Mouse (Mus musculus) induced T-regulatory cell, adult 2 months (primary cell): Measurements from ENCODE around the gene Dapl1.

Experiments used
- DNase-seq: peaks from one replicate; pipeline ENCODE4 v3.0.0-alpha.2; 2012; ENCODE audit warnings: low read depth

The Dapl1 gene

DNA sequence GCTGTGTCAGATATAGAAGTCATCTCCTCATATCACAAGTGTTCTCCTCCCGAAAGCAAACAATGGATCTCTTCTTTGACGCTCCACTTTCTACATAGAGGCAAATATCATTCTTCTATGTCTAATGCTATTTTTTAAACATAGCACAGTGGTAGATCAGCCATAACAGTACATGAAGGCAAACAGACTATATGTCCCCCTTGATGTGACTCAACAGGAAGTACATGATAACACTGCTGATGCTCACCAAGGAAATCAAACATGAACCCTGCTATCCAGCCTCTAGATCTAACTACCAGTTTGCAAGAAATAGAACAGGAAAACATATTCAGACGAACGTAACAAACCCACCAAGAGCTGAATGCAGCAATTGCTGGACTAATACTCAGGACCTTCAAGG lies 10.1 kb upstream of the Dapl1 start:
- DNase-seq, result peak; percentile 58

DNA sequence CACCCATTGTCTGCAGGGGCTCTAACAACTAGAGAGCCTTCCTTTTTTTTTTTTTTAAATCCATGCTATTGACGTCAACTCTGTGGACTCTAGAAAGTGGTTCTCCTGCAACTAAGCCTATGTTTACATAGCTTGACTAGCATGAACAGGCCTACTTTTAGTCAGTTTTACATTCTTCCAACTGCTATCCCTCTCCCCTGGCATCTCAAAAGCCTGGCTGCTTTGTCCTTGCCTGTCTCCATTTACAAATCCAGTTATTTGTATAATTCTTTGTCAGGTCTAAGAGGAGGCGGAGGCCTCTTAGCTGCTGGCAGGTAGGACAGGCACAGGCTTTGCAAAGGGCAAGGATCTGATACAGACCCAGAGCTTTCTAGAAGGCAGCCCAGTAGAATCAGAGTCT lies 627 bp downstream of the Dapl1 start:
- DNase-seq, result no peak

DNA sequence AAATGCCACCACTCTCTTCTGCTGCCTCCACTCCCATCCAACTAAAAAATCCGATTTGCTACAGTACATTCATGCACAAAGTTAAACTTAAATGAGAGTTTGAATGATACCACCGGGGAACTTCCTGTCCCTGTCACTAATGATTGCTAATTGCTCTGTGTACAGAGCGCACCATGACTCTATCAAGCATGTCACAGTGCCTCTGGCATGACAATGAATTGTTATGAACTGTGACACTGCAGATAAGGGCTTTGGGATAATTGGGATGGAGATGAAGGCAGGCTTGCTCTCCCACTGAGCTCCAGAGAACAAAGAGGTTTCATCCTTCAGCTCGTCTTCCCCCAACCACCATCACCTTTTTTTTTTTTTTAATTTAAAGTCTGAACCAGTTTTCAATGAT lies 1.2 kb downstream of the Dapl1 start:
- no peak for DNase-seq

DNA sequence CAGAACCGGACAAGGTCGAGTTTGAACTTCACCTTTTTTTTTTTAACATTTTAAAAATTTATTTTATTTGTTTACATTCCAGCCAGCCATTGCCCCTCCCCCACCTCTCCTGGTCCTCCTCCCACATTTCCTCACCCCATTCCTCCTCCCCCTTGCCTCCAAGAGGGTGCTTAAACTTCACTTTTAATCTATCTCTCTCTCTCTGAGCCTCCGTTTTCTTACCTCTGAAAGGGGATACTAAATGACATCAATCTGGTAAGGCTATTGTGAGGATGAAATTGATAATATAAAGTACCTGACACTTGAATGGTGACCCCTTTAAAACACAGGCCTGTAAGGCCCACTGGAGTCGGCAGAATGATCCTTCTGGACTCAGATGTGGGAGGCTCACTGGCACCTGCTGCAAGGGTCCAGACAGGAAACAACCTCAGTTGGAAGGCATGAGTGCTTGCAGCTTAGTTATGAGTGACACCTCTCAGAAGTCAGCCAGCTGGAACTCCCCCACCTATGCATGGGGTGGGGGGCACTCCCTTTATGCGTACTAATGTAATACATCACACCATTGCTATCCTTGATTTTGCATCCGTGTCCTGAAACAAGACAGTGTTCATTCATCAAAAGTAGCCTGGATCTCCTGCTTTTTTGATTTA lies 1.9 kb downstream of the Dapl1 start:
- no peak for DNase-seq

DNA sequence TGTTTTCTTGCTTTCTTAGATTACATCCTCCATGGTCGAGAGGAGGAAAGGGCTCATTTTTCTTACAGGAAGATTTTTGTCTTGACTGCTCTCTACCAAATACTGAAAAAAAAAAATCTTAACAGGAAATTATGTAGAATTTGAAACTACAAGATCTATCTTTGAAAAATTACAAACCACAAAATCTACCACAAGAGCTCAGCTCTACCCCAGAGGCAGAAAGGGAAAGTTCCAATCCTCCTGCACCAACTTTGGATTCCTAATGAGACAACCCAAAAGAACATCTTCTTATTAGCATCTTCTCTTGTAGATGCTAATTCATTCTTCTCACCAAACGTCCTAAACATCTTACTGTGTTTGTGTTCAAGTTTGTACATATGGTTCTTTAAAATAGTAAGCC lies 3.8 kb downstream of the Dapl1 start:
- DNase-seq, result peak; percentile 41

DNA sequence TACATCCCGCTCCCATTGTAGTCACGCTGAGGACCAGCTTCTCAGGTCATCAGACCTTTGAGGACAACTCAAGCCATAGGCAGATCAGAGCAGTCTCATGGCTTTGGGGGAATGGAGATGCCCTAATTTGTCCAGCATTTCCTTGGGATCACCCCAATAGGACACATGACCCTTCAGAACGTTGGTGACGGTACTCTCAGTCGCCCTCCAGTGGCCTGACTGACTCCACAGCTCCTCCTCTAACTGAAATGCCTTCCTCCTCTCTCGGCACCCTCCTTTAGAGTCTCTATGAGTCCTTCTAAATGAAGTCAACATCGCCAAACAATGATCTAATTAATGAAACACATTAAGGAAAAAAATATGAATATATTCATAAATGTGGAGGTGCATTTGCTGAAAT lies 5.9 kb downstream of the Dapl1 start:
- DNase-seq, result no peak

DNA sequence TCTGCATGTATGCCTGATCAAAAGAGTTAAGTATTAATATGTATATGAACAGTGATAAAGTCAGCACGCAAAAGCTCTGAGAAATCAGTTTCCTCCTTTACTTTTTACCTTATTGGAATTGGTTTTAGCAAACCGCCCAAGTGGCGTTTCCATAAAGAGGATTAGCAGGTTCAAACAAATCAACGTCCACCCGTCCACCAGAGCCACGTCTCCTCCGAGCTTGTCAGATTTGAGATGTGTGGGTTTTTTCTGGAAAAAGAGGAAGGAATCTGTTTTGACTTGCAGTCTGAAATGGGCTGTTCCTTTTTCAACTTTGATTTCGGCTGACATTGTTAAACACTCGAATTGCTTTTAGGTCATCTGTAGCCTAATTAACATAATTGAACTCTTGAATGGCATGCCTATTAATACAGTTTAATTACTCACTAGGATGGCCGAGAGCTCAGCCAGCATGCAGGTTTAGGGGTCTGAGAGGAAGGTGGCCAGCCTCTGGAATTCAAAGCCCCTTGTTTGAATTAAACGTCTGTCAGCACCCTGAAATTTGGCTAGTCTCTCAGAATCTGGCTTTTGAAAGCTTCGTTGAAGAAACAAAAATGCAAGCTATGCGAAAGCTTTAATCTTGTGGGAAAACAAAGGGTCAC lies 9.1 kb downstream of the Dapl1 start:
- no peak for DNase-seq

DNA sequence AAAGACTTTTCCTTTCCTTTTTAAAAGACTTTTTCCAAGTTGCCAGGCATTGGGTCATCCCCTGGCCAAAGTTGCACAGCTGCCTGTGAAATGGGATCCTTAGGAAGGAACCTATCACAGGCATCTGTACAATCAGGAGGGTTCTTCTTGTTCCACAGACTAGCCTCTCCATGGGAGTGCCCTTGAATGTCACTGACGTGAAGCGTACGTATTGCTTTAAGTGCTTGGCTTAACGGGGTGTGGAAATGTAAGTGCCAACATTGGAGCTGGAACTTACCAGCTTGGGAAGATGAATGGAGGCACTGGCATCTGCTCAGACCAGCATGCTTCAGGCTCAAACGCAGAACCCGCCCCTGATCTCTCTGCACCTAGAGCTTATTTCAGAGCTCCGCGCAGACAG lies 14.7 kb downstream of the Dapl1 start:
- no peak for DNase-seq

DNA sequence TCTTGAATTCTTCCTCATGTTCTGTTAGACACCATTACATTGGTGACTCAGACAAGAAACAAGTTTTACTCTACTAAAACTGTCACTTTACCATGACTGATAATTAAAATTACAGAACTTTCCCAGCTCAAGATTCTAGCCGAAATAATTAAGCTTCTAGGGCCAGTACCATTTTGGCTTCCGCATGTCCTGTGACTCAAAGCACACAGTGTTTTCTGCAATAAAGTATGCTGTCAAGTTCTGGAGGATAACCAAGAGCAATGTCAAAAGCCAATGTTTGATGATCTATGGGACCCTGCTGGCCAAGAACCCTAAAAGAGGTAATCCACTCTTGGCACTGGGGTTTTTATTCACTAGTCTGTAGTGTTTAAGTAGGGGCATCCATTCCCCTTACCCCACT lies 15.3 kb downstream of the Dapl1 start:
- no peak for DNase-seq

DNA sequence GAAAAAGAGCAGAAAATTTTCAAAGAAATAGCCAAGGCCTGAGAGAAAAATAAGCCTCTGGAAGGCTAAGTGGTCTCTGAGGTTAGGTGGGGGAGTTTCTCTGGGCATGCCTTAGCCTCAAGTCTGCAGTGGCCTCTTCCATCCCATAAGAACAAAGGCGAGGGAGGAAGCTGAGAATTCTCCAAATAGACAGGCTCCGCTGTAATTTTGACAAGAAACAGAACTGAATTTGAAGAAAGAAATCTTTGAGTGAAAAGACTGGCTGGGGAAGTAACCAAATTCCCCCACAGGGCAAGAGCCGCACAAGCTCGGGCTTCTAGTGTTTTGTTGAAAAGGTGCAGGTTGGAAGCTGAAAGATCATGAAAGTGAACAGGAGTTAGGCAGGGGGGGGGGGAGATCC lies 24.6 kb downstream of the Dapl1 start:
- DNase-seq, result no peak

DNA sequence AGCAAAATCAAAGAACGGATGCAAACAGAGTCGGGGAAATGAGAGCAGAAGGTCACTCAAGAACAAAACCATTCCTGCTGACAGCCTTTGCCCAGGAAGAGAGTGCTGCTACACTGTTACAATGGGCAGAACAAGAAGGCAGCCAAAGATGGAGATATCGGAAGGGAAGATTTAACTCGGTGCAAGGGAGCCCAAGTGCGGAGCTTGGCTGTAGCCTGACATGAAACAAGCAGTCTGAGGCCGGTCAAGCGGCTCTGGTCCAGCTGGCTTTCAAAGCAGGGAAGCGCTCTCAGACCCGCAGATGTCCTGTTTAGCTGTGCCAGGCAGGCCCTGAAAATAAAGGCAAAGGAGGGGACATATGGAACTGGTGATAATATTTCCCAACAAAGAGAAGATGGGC lies 26.0 kb downstream of the Dapl1 start:
- DNase-seq, result no peak

DNA sequence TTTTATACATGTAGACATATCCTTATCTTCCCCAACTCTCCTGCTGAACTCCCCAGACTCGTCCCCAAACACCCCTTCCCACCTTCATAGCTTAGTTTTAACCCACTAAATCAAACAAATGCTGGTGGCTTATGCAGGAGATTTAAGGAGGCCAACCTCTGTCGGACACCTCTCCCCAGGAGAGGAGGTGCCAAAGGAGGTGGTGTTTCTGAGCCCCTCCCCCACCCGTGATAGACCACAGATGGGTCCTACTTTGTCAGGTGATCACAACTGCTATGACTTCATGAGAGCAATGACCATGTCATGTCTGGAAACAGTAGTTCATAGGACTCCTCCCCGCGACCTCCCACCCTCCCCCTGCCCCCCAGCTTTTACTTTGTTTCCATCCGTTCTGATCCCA lies 26.4 kb downstream of the Dapl1 start:
- no peak for DNase-seq

DNA sequence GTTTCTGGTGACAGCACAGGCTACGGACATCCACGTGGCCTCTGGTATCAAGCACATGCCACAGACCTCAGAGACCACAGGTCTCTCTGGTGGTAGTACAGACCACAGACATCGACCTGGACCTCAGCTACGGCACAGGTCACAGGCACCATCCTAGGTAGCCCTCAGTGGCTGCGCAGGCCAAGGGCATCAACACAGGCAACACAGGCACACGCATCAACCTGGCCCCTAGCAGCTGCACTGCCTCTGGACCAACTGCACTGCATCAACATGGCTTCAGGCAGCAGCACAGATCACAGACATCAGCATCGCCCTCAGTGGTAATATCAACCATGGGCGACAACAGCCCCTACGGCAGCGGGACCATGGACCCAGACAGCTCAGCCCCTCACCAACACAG lies 36.2 kb downstream of the Dapl1 start:
- DNase-seq, result no peak

DNA sequence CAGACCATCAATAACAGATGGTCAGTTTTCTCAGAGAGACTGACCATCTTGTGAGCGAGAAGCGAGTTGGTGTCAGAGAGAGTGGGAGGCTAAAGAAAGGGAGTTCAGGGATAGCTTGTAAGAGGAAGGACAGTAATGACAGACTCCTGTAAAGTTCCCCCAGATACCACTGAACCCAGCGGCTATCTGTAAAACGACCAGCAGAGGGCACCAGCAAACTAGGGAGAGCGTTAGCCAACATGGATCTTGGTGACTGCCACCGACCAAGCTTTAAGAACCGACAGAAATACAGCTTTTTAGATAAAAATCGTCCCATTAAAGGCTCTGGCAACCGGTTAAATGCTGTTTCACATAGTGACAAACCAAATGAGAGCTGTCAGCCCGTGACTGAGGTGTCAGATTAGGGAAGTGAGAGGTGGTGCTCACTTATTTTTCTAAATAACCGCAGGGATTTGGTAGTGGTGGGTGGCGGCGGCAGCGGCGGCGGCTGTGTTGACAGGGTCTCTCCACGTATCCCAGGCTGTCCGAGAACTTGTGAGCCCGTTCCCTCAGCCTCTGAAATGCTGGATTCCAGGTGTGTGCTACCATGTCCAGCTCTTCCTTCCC lies 37.7 kb downstream of the Dapl1 start:
- DNase-seq, result peak; percentile 81

DNA sequence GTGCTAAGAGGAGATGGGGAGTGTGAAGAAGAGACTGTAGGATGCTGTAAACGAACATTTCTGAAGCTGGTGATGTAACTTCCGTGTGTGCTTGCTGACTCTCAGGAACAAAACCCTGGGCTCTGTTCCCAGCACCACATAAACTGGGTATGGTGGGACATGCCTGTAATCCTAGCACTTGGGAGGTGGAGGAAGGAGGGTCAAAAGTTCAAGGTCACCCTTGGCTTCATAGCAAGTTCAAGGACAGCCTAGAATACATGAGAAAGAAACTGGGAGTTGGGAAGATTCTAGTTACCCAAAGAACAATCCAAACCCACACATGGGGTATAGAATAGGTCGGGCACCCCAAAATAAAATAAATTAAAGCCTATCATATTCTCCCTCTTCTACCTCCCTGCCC lies 39.1 kb downstream of the Dapl1 start:
- DNase-seq, result no peak

DNA sequence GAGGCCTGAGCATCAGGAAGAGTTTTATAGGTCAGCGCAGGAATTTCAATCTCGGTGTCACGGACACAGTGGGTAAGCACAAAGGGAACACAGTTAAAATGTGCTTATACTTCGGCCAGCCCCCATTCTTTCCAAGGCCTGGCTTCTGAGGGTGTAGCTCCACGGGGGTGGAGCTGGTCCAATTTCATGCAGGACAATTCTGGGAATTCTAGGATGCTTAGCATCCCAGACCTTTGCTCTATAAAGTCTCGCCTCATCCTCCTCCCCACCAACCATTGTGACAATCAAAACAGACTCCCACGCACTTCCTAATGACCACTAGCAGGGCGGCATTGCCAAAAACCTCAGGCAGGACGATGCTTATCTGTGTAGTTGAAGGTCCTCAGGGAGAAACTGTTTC lies 42.4 kb downstream of the Dapl1 start:
- DNase-seq, result no peak

DNA sequence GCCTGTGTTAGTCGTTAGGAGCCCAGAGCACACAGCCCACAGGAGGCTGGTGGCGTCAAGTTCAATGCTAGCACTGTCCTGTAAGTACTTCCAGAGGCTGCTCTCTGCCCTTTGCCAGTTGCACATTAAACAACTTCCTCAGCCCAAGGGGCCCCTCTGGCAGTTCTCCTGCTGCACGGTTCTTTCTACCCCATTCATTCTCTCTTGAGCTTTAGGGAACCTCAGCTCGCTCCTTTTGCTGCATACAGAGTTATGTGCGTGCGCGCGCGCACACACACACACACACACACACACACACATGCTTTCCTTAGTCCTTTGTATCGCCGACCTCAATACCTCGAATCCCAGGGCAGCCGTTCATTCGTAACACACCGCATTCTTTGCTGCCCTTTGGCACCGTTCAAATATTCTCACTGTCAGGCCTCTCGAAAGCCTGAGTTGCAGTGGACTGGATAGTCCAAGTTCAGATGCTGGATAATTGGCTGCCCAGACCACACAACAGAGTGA lies 45.2 kb downstream of the Dapl1 start:
- no peak for DNase-seq

DNA sequence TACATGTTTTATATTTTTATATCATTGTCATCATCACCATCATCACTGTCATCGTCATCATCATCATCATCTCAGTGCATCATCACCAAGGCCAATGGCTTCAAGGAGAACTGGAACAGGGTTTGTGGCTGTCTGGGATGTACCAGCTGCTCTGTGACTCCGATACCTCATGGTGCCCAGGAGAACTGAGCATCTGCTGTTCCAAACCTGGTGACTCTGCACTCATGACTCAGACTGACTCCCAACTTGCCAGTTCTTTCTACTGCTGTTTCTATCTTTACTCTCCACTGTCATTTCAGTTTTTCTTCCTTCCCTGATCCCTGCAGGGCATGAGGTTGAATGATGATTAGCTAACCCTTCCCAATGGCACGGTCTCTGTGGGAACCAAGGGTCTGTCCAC lies 46.4 kb downstream of the Dapl1 start:
- no peak for DNase-seq

DNA sequence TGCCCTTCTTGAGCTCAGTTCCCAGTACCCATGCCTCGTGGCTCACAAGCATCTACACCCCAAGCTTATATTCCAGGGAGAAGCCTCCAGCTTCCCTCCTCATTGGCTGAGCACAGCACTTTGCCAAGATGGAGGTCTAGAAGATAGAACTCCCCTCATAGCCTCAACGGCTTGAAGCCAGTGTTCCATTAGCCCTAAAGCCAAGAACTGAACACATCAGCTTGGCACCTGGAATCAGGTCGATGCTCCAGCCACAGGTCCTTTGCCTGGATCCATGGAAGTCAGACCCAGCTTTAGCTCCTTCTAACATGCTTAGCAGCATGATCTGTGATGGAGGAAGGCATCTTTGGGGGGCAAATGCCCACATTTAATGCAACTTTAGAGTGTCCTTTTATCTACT lies 48.5 kb downstream of the Dapl1 start:
- no peak for DNase-seq

DNA sequence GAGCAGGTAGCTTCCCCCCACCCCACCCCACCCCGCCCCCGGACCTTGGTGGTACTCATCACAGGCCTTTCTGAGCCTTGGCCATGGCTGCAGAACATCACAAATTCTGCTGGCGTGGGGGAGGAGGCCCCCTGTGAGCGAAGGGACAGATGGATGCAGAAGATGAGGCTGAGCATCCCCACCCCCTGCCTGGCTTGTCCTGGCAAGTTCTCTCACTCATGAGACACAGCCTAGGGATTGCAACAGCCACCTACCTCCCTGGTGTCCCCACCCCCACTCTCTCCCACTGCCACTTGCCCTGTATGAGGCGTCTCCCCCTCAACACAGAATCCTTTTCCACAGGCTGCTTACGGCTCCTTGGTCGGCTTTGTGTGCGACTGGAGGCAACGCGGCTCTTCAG lies 49.1 kb downstream of the Dapl1 start:
- DNase-seq, result no peak

DNA sequence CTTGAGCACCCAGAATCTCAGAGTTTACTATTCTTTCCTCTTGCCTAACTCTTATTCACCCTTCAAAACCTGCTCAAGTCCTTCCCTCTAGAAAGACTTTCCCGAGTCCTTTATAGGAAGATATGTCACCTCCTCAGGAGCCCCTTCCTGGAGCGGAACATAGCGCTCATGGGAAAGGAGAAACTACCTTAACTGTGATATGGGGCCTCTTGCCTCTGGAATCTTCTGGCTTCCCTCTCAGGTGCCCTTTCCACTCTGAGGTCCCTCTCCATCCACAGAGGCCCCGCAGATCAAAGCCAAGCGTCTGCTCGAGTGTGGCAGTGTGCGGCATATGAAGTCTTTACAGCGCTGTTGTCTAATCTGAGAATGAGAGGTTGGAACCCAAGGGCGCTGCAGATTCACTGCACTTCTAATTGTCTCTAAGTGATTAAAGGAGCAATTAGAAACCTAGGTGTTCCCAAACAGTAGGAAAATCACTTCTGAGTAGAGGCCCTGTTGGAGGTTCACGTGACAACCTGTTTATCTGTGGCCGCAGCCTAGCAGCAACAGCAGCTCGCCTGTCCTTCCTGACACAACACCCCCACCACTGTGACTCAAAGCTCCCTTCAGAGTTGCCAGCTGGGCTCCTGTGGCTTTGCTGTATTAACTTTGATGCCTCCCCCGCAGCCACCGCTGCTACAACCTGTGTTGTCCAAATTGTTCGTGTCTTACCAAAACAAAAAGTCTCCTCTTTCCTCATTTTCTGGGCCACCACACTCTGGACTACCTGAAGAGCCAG lies 49.7 kb downstream of the Dapl1 start:
- DNase-seq, result peak; percentile 8

DNA sequence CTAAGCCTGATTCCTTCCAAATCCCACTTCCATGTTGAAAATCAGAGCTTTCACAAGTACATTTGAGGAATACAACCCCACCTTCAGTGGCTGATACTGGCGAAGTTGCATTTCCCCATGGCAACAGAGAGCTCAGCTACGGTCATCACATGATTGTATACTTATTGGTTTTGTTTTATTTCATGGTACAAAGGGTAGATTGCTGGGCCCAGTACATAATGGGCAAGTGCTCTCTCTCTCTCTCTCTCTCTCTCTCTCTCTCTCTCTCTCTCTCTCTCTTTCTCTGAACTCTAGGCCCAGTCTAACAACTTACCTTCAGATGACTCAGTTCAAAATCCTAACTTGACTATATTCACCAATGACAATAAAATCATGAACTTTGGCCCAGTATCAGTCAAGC lies 52.5 kb downstream of the Dapl1 start:
- DNase-seq, result no peak

DNA sequence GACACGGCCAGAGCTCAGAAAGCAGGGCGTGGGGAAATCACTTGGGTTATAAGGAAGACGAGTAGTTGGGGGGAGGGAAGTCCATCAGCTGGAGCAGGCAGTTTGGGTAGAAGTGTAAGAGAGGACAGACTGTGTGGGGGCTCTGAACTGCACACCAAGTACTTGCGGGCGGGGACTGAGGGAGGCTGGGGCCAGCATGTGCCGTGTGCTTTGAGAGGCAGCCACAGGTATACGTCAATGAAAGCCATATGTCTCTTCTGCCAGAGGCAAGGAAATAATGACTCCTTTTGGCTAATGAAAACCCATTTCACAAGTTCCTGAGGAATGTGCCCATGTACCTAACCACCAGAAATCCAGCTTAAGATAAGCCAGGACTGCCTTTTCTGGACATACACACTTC lies 53.6 kb downstream of the Dapl1 start:
- no peak for DNase-seq
